Mouse (Mus musculus) gastrocnemius, postnatal 36 days (tissue): ENCODE data around the gene Epor. TPM values are rescaled to one million over a fixed set of nuclear protein-coding genes. Genes with fewer than 3 reads are reported as not detected.

Source experiments
- DNase-seq, 2 experiments: peaks; one replicate each; pipeline ENCODE4 v3.0.0; 2022
- intact Hi-C: fragments of 180-260 bp; cut with DNase I; formaldehyde crosslinking; loops from one replicate; pipeline ENCODE4 v1.15.1; 2025
- total RNA-seq, 2 experiments: library from RNA; stranded (reverse); gene quantifications; 2 replicates each; pipeline ENCODE4 v1.2.3; 2021

Gene Epor
- total RNA-seq, 2 experiments from 2014 or later, result 0.23 to 0.59 TPM

DNA sequence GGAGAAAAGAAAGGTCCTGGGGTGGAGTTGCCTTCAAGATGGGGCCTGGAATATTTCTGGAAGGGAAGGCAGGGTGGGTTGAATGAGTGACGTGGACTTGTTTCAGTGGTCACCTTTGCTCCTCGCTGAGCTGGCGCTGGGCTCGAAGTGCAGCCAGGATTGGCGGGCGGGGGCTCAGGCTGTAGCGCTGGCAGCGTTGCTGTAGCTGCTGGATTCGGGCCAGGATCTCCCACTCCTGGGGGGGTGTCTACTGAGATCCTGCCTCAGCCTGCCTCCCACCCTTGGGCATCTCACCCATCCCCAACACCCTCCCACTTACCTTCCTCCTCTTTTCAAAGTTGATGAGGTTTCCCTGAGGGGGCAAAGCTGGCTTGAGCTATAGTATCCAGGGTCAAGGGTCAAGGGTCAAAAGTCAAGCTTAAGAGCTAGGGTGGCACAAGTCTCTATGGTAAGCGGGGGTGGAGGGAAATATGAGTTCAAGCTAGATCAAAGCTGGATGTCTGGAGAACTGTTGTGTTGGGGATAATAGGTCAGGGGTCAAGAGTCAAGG, 13.4 kb upstream of the Epor start:
- intact Hi-C loops, result loop anchor here (5.0 kb wide), 1 partner anchor 171 kb away; no protein-coding TSS in a partner anchor
- DNase-seq, result no peak

DNA sequence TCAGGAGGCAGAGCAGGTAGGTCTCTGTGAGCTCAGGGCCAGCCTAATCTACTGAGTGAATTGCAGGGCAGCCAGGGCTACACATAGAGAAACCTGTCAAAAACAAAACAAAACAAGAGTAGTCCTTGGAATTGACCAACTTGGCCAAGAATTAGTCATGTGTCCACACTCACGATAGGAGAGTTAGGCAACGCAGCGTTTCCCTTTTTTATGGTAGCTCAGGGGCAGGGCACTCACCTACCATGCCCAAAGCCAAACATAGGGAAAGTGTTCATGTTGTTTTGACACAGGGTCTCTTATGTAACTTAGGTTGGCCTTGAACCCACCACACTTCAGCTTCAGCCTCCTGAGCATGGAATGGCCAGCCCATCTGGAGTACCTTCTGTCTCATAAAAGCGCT, 6.0 kb upstream of the Epor start:
- intact Hi-C loops, result no loop called here
- DNase-seq, result no peak

DNA sequence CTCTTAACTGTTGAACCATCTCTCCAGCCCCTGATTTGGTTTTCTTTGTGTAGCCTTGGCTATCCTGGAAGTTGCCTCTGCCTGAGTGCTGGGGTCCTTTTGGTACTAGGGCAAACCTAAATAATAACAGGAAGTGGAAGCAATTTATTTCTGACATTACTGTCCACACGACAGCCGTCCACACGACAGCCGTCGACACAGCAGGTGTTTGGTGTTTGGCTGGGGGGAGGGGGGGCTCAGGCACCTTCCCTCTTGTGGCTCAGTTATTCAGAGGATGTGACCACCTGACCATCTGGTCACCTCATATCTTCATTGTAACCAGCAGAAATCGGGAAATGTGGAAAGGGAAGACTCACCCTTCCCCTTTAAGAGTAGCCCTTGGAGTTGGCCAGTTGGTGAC, 5.6 kb upstream of the Epor start:
- intact Hi-C loops, result no loop called here
- DNase-seq, result no peak

DNA sequence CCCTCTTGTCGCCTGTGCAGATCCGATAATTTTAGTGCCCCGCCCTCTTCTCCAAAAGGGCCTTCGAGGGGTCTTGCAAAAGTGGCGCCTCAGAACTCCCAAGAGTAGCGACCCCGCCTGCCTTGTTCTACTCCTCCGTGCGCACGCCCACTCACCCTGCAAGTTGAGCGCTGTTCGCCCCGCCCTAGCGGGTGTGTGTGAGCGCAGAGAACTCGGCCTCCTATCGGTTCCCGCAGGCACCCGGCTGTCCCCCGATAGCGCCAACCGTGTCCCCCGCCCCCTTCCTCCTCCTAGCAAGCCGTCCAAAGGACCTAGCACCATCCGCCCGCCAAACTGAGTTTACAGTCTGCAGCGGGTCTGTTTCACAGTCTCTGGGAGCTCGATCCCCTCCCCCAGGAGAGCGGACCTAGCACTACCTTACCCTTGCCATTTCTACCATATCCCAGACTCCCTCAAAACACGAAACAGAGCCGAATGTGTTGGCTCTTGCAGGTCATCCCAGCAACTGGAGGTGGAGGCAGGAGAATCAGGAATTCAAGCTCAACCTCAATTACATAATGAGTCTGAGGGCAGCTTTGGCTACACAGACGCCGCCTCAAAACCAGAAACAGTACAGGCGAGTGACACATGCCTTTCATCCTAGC, 768 bp downstream of the Epor start:
- DNase-seq, result peak in 1 of 2 experiments; percentile 43

DNA sequence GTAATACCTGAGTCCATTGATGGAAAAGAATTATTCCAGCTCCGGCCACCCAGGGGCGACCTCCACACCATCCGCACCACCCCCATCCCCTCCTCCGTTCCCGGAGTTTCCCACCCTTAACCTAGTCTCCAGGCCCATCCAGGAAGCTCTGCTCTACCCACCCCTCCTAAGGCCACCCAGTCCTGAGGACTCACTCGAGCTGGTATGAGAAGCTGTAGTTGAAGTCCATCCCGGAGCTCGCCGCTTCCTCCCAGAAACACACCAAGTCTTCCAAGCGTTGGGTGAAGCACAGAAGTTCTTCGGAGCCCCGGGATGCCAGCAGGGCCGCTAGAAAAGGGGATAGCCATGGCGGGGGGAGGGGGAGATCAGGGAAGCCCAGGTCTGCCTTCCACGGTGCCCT, 1.3 kb downstream of the Epor start:
- no peak for DNase-seq
- intact Hi-C loops, result no loop called here

More for the DNA sequence above, 768 bp downstream of the Epor start:
- intact Hi-C loops, result no loop called here

DNA sequence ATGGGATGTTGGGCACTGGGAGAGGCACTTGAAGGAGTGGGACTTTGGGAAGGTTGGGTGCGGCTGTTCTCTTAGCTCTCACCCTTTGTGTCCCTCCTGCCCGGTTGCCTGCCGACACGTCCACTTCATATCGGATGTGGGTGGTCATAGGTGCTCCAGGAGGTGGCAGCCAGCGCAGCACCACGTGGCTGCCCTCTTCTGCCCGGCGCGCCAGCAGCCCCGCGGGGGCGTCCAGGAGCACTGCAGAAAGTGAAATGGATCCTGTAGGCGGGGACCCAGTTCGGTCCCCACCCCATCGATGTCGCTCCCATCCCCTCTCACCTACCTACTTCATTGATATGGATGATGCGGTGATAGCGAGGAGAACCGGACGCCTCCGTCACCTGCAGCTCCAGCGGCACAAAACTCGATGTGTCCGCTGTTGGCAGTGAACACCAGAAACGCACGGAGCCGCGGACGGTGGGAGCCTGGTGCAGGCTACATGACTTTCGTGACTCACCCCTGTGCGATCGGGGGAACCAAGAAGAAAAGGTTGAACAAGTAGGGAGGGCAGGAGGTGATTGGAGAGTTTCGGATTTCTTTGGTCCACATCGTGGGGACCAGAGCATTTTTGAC, 1.8 kb downstream of the Epor start:
- DNase-seq, result no peak
- intact Hi-C loops, result no loop called here

DNA sequence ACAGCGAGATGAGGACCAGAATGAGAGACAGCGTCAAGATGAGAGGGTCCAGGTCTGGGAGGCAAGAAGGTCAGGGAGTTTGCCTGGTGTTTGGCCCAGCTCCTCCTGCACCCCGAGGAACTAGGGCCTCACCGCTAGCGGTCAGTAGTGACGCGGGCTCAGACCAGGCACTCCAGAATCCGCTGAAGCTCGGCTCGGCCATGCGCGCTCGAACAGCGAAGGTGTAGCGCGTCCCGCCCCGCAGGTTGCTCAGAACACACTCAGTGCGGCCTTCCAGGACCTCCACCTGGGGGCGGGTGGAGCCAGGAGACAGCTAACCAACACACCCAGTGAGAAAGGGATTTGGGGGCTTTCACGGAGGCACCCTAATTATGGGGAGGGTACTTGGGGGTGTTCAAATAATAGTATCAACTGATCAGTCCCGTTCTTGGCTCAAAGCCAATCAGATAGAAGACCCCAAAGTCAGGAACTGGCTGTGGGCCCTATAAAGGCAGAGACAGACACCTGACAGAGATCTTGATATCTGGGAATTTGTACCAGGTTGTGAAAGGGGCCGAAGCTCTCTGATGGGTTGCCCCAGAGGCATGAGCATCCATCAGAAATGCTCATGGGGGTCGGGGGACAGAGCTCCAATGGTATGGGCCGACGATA, 2.6 kb downstream of the Epor start:
- intact Hi-C loops, result no loop called here
- no peak for DNase-seq

DNA sequence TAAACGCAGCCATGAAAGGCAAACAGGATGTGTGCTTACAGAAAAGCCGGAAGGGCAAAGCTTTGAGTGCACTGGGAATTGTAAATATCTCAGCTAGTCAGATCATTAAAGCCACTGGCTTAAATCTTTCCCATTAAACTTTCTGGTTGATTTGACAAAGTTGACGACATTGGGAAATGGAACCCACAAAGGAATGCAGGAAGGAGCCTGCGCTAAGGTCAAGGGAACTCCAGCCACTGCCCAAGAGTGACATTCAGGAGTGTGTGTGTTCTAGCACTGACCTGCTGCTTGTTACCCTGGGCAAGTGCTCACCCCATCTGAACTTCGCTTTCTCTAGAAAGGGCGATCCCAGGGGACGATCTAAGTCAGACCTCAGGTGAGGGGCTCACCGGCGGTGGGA, 3.2 kb downstream of the Epor start:
- DNase-seq, result no peak
- intact Hi-C loops, result no loop called here

DNA sequence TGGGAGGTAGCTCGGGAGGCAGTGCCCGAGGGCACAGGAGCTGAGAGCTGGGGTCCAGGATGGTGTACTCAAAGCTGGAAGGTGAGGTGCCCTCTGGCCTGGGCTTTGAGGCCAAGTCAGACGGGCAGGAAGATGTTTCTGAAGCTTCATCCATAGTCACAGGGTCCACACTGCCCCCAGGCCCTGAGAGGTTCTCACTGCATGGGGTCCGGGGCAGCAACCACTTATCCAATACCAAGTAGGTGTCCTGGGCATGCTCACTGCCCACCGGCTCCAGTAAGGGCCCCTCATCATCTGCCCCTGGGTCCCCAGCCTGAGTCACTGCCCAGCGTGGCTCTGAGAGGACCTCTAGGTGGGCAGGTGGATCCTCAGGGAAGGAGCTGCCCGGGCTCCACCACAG, 4.1 kb downstream of the Epor start:
- intact Hi-C loops, result no loop called here

DNA sequence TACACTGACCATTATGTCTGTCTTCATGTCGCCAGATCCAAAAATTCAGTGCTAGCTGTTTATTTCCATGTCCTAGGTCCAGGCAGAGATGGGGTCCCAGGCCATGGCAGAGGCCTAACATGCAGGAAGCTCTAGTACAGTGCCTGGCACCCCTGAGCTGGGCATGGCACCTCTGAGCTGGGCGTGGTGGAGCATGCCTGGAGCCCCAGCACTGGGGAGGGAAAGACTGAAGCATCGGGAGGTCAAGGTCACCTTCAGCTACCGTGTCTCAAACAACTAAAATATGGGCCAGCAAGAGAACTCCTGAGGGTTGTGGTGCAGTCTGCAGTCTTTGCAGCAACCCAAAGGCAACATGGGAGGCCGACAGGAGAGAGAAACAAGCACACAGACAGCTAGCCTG, 4.9 kb downstream of the Epor start:
- intact Hi-C loops, result no loop called here
- DNase-seq, result no peak

More for the DNA sequence above, 4.1 kb downstream of the Epor start:
- DNase-seq, result no peak

DNA sequence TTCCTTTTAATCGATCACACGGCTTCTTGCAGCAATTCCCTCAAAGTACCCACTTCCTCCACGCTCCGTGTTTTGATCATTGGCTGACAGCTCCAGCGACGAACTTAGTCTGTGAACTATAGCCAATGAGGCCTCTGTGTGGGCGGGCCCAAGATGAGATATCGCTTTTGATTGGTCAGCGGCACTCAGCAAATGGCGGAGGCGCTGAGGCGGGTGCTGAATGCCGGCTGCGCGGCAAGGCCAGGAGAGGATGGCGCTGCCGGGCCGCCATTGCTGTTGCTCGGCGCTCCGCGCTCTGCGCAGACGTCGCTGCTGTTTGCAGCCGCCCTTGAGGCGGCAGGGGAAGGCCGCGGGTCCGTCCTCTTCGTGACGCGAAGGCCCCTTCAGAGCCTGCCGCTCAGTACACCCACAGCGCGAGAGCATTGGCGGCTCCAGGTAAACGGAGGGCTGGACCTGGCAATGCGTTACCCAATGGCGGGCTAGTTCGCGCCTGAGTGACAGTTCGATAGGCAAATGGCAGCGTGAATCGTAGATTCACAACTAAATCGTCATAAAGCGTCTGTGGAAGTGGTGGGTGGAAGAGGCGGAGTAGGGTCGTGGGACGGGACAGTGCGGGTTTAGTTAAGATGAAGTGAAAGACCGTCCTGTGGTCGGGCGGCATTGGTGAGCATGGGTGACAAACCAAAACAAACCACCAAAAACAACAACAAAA, 7.6 kb downstream of the Epor start, which contains the start of gene Swsap1:
TSS of gene Swsap1 (plus strand) at position 186 of the 712 bp plus-strand sequence.
- DNase-seq, result peak; percentile 96 to 100
- intact Hi-C loops, result no loop called here

DNA sequence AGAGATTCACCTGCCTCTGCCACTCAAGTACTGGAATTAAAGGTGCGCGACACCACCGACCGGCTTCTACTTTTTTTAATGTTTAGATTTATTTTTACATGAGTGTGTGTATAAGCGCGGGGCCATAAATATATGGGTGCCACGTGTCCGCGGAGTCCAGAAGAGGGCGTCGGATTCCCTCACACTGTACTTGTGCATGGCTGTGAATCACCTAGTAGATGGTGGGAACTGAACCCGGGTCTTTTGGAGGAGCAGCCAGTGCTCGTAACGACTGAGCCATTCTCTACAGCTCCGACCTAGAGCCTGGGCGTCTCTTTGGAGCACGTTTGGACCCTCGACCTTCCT, 8.1 kb downstream of the Epor start:
- intact Hi-C loops, result no loop called here
- DNase-seq, result no peak

DNA sequence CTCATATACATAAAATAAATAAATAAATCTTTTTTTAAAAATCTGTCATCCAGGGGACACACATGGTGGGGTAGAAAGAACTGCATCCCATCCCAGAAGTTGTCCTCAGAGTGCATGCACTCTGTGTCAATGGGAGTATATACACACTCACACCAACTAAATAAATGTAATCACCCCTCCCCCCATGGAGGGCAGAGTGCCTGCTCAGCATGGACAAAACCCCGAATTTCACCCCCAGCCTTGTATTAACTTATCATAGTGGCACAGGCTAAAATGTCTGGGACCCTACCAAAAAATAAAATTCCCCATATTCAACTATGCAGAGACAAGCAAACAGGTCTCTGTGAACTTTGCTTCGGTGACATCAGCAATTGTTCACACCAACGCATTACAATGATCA, 8.7 kb downstream of the Epor start:
- no peak for DNase-seq
- intact Hi-C loops, result no loop called here

DNA sequence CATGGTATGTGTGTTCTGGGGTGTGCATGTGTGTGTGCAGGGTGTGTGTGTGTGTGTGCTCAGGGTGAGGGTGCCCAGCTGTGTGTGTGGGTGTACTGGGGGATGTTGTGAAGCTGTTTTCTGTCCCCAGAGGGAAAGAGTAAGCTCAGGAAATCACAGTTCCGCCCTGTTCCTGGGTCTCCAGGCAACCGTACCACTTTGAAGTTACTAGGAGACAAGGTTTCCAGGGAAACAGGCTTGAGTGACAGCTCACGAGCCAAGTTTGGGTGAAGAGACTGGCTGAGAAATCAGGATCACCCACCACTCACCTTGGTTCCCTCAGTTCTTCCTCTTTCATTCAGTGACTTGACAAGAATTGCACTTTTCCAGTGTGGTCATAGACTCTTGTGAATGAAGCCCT, 9.7 kb downstream of the Epor start:
- no peak for DNase-seq
- intact Hi-C loops, result no loop called here

DNA sequence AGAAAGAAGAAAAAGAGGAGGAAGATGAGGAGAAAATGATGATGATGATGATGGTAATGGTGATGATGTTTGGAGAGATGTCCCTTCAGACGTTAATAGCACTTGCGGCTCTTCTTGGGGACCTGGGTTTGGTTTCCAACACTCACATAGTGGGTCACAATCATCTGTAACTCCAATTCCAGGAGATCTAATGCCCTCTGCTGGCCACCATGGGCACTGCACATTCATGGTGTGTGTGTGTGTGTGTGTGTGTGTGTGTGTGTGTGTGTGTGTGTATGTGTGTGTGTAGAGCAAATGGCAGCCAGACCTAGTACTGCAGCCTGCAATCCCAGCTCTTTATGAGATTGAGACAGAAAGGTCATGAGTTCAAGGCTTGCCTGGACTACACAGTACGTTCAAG, 11.3 kb downstream of the Epor start:
- intact Hi-C loops, result no loop called here
- DNase-seq, result no peak

DNA sequence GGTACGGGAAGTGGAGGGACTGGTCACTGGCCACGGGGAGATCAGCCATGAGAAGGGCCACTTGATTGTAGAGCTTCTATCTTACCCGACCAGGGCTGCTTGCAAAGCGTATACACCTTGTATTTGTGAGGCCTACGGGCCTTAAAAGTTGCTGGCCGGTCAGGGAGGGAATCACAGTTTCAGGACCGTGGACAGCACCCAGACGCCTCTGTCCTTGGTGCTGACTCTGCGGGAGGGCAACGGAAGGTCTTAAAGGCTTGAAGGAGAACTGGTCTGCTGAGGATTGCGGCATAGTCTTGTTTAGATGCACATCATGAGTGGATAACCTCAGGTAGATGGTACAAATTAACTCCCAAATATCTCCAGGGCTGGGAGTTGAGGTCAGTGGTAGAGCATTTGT, 13.0 kb downstream of the Epor start:
- DNase-seq, result peak; percentile 56 to 68
- intact Hi-C loops, result no loop called here

DNA sequence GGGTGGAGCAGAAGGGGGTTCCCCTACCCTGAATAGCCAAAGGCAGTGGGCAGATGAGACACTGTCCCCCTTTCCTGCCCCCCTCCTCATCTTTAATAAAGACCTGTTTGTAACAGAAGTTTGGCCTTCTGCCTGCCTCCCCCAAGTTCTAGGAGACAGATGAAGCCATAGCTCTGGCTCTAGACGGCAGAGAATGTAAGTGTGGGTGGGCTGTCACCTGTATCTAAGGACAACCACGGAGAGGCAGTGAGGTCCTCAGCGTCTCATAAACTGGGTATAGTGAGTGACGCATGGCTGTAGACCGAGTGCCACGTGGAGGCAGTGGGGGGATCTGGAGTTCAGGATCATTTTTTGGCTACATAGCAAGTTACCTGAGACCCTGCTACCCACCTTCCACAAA, 14.5 kb downstream of the Epor start:
- no peak for DNase-seq
- intact Hi-C loops, result no loop called here

DNA sequence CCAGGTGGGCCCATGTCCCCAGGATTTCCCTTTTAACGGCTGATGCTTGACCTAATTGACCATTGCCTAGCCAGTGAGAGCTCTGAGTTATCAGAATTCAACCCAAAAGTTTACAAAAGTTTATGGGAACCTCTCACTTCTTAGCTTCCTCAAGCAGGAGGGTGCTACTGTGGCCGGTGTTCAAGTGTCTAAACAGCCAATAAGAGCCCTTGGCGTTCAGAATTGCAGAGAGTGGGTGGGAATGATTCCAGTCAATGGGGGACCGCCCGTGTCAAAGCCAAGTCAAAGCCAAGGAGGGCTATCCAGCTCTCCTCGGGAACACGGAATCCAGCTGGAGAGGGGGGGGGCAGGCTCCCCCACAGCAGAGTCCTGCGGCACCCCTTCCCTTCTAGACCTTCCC, 15.2 kb downstream of the Epor start:
- no peak for DNase-seq
- intact Hi-C loops, result no loop called here

DNA sequence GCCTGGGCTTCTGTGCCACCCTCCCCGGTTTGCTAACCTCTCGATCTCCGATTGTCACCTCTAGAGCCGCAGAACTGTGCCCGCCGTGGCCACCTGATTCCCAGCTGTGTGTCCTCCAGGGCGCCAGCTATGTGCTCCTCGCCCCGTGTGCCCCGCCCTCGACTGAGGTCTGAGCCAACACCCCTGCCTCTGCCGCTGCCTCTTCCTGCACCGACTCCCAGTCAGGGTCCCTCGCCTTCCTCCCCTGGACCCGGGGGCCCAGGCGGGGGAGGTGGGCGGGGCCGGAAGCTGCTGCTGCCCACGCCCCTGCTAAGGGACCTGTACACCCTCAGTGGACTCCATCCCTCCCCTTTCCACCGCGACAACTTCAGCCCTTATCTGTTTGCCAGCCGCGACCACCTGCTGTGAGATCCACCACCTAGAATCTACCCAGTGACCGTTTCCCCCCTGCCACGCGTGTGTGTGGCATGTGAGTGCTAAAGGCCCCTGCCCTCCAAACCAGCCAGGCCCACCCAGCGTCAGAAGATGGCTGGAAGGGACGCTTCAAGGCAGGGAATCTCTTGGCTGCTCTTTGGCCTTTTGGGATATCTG, 15.7 kb downstream of the Epor start:
- no peak for DNase-seq
- intact Hi-C loops, result no loop called here

DNA sequence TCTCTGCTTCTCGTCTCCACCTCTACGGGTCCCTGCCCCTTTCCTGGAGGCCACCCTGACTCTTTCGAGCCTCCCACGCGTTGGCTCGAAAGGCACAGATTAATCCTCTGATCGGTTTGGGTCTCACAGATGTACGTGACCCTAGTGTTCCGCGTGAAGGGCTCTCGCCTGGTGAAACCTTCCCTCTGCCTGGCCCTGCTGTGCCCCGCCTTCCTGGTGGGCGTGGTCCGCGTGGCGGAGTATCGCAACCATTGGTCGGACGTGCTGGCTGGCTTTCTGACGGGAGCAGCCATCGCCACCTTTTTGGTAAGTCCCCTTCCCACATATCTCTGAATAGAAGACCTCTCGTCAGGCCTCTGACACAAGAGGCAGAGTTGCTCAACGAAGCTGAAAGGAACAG, 19.0 kb downstream of the Epor start:
- intact Hi-C loops, result no loop called here
- no peak for DNase-seq

DNA sequence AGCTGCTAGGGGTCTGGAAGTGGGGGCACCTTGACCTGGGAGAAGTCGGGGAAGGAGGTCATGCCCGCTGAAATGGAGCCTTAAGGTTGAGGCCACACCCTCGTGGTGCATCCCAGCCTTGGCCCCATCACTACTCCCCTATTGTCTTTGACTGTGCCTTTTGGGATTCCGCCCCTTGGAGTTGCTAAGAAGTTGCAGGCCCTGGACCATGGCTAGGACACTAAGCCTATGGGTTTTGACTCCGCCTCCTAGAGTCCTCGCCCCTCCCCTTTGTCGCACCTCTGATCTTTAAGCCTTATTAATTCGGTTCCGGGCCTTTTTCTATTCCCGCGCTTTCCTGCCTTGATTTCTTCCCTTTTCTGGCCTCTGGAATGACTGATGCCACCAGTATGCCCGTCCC, 19.7 kb downstream of the Epor start:
- no peak for DNase-seq
- intact Hi-C loops, result no loop called here
